Mouse (Mus musculus) E14TG2a.4 (cell line): ENCODE measurements around the gene Foxo1.

ENCODE experiments used
- CTCF ChIP-seq: conservative IDR thresholded peaks from 2 replicates; pipeline ENCODE4 v1.5.1; 2014; ENCODE audit warnings: low read length
- POU5F1 ChIP-seq: IDR thresholded peaks from 2 replicates; pipeline ENCODE4 v1.6.1; 2014; ENCODE audit warnings: low read length, borderline replicate concordance

- no peak for TF ChIP-seq CTCF
- TF ChIP-seq POU5F1, result no peak
Measured at GRCm38 (mm10) chr3:52350636-52351035, 82.5 kb downstream of the Foxo1 start.
